Mouse (Mus musculus) Patski (cell line): ENCODE data around the gene Dock10. TPM values are rescaled to one million over a fixed set of nuclear protein-coding genes. Genes with fewer than 3 reads are reported as not detected.

ENCODE experiments used
- ATAC-seq: fragments of 100-300 bp; one replicate; pipeline ENCODE4 v1.8.0; 2021
- CTCF ChIA-PET: fragments of 350-600 bp; sonication (Branson Sonifier 250); formaldehyde crosslinking; loops from one replicate; lab custom pipeline; 2022; ENCODE audit warnings: inconsistent platforms; lab: Charles Lee
- POLR2A ChIA-PET: fragments of 350-600 bp; sonication (Branson Sonifier 250); formaldehyde crosslinking; loops from one replicate; lab custom pipeline; 2022; ENCODE audit warnings: antibody characterized with exemption, inconsistent platforms; lab: Charles Lee
- DNase-seq: peaks from one replicate; pipeline ENCODE4 v3.0.0-alpha.2; 2011; ENCODE audit warnings: low read depth, low spot score
- H3K27me3 ChIP-seq: fragments of 371-371 bp; one replicate; pipeline ENCODE4 v1.5.1; 2021
- CTCF ChIP-seq: fragments of 100-300 bp; IDR thresholded peaks from one replicate; pipeline ENCODE4 v1.5.1; 2021
- in situ Hi-C: fragments of 300-500 bp; cut with MboI; formaldehyde crosslinking; loops from 3 replicates; pipeline ENCODE4 v1.11.1; 2018; ENCODE audit warnings: low pct_unique_long_range_greater_than_20kb, mixed read lengths
- polyA plus RNA-seq: library from polyadenylated mRNA; unstranded; gene quantifications from one replicate; pipeline ENCODE4 v1.2.3, GENCODE M21; 2021

The Dock10 gene
- polyA plus RNA-seq, 1 experiment from 2014 or later = 0.04 TPM

DNA sequence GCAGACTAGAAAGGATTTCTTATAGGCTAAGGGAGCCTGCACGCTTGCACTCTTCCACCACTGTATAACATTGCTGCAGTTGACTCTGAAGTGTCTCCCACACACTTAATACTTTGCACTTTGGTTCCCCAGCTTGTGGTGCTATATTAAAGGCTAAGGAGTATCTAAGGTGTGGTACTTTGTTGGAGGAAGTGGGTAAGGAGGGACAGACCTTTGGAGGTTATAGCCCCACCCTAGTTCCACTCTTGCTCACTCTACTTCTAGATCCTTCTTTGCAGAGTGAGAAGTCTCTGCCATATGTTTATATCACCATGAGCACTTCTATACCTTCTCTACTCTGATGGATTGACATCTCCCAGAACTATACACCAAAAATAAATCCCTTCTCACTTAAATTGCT lies 55.0 kb downstream of the Dock10 start:
- in situ Hi-C loops = no loop called here
- DNase-seq (no peak), ATAC-seq (no peak)
- CTCF ChIA-PET = no interaction called here
- H3K27me3 ChIP-seq = peaks cover 6% of the 10 kb centered on the region
- TF ChIP-seq CTCF = no peak
- POLR2A ChIA-PET = no interaction called here

- CTCF ChIA-PET = no interaction called here
- no peaks in the 10 kb centered on the region for H3K27me3 ChIP-seq
- DNase-seq (no peak), ATAC-seq (no peak)
- POLR2A ChIA-PET = no interaction called here
- in situ Hi-C loops = no loop called here
- no peak for TF ChIP-seq CTCF
Observed at GRCm38 (mm10) chr1:80676004-80676673, 82.2 kb downstream of the Dock10 start.

GRCm38 (mm10) chr1:80671730-80672129 lies 86.6 kb downstream of the Dock10 start:
- in situ Hi-C loops = no loop called here

GRCm38 (mm10) chr1:80671056-80671455 lies 87.3 kb downstream of the Dock10 start:
- TF ChIP-seq CTCF = no peak
- no peak for ATAC-seq
- POLR2A ChIA-PET = no interaction called here
- in situ Hi-C loops = no loop called here
- H3K27me3 ChIP-seq = no peaks in the 10 kb centered on the region
- DNase-seq = no peak
- CTCF ChIA-PET = no interaction called here

More at GRCm38 (mm10) chr1:80671730-80672129, 86.6 kb downstream of the Dock10 start:
- no peaks in the 10 kb centered on the region for H3K27me3 ChIP-seq
- ChIA-PET POLR2A (no interaction called here), CTCF (no interaction called here)
- TF ChIP-seq CTCF = no peak
- ATAC-seq (no peak), DNase-seq (no peak)

GRCm38 (mm10) chr1:80670387-80670786 lies 87.9 kb downstream of the Dock10 start:
- ChIA-PET POLR2A (no interaction called here), CTCF (no interaction called here)
- no peak for TF ChIP-seq CTCF
- ATAC-seq = no peak
- in situ Hi-C loops = no loop called here
- no peaks in the 10 kb centered on the region for H3K27me3 ChIP-seq
- no peak for DNase-seq

GRCm38 (mm10) chr1:80665761-80666160 lies 92.6 kb downstream of the Dock10 start:
- ATAC-seq = no peak
- H3K27me3 ChIP-seq = peaks cover 4% of the 10 kb centered on the region
- ChIA-PET POLR2A (no interaction called here), CTCF (interaction anchor here (1.5 kb wide), 1 partner anchor 25 kb away, joined by 3 read pairs; no protein-coding TSS in a partner anchor)
- in situ Hi-C loops = no loop called here
- TF ChIP-seq CTCF = no peak
- DNase-seq = no peak

DNA sequence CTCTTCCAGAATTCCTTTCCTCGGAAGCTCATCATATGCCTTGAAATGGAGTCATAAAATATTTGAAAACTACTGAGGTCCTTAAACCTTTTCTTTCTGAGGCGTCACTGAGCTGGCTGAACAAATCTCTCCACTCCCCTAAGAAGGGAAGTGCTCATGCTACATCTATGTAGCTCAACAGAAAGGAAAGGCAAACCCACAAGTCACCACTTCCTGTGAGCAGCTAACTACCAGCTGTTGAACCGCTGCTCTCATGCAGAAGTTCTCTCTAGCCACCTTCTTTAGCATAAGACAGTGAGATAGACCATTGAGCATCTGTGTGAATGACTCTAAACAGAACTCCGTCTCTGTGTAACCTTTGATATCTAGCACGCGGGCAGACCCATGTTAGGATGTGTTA lies 93.2 kb downstream of the Dock10 start:
- DNase-seq = no peak

GRCm38 (mm10) chr1:80661506-80662402 lies 96.6 kb downstream of the Dock10 start:
- in situ Hi-C loops = no loop called here
- DNase-seq (no peak), ATAC-seq (no peak)
- H3K27me3 ChIP-seq = peaks cover 4% of the 10 kb centered on the region
- no peak for TF ChIP-seq CTCF
- ChIA-PET POLR2A (no interaction called here), CTCF (no interaction called here)

More for the DNA sequence above, 93.2 kb downstream of the Dock10 start:
- ATAC-seq = no peak
- peaks cover 4% of the 10 kb centered on the region for H3K27me3 ChIP-seq
- TF ChIP-seq CTCF = no peak
- ChIA-PET CTCF (interaction anchor here (1.5 kb wide), 1 partner anchor 24 kb away, joined by 3 read pairs; no protein-coding TSS in a partner anchor), POLR2A (no interaction called here)
- in situ Hi-C loops = no loop called here

DNA sequence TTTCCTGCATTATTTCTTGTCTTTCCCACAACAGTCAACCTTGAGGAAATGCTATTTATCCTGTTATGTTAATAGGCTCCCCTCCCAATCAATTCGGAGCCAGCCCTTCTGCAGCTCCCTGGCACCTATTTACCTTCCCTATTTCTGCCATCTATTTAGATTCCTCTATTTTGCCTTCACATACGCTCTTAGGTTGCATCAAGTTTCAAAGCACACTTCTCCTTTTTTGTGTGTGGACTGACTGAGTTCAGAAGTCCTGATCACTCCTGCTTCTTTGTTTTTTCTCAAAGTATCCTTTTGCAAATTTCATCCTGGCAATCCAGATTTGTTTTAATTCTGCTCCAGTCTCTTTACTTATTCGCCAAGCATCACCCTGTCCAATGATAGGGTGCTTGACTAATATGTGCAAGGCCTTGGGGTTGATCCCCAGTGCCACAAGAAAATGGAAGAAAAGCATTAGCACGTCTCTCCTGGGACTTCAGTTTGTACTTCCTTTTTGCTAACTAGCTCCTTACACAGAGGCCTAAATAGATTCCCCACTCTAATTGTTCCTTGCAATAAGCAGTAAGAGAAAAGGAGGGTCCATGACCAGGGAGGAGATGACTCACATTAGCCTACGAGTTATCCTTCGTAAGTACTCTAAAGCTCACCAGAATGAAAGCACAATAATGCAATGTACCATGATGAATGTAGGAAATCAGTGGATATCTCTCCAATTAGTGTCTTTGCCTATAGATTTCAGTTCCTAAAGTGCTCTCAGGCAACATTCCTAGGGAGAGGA lies 98.7 kb downstream of the Dock10 start:
- peaks cover 4% of the 10 kb centered on the region for H3K27me3 ChIP-seq
- POLR2A ChIA-PET = no interaction called here
- in situ Hi-C loops = no loop called here
- ATAC-seq (no peak), DNase-seq (no peak)
- CTCF ChIA-PET = no interaction called here
- no peak for TF ChIP-seq CTCF

DNA sequence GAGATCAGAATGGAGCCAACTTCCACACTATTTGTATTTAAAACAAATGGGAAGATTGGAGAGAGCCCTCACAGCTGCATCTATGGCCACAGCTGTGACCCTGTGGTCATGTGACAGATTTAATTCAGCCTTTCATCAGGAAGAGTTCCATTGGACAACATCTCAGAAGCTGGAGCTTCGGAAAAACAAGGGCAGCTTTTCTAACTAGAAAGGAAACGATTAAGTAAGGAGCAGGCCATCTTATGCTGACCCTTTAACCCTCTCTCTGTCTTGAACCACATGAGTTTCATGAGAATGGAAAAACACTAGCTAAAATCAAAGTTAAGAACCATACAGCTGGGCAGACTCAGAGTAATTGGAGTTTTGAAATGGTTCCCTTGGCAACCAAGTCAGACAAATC lies 101.9 kb downstream of the Dock10 start:
- DNase-seq = no peak
- CTCF ChIA-PET = interaction anchor here (1.1 kb wide), 1 partner anchor 10 kb away, joined by 3 read pairs; no protein-coding TSS in a partner anchor
- no peak for TF ChIP-seq CTCF
- H3K27me3 ChIP-seq = no peaks in the 10 kb centered on the region
- POLR2A ChIA-PET = no interaction called here
- ATAC-seq = no peak
- in situ Hi-C loops = no loop called here
